Mouse (Mus musculus) lung, embryonic 15.5 days (tissue): ENCODE data around the gene Mettl24. TPM values are rescaled to one million over a fixed set of nuclear protein-coding genes. Genes with fewer than 3 reads are reported as not detected.

ENCODE experiments used
- ATAC-seq: fragments of 200-750 bp; cut with Nextera tagmentation; 2 replicates; pipeline ENCODE4 v1.8.0; 2017; ENCODE audit warnings: moderate number of reproducible peaks, borderline replicate concordance; ENCODE audit not compliant: low FRiP score, low TSS enrichment; ENCODE audit errors: extremely low read depth
- H3K27ac ChIP-seq: fragments of 300-500 bp; sonication (generic); 2 replicates; pipeline ENCODE4 v1.5.1; 2015; ENCODE audit warnings: moderate library complexity, mild to moderate bottlenecking, inconsistent platforms
- H3K27me3 ChIP-seq: fragments of 300-500 bp; sonication (generic); 2 replicates; pipeline ENCODE4 v1.6.1; 2015; ENCODE audit warnings: inconsistent platforms
- H3K36me3 ChIP-seq: fragments of 300-500 bp; sonication (generic); 2 replicates; pipeline ENCODE4 v1.6.1; 2015; ENCODE audit warnings: inconsistent platforms
- H3K4me1 ChIP-seq: fragments of 300-500 bp; sonication (generic); 2 replicates; pipeline ENCODE4 v1.6.1; 2015; ENCODE audit warnings: inconsistent platforms
- H3K4me2 ChIP-seq: fragments of 300-500 bp; sonication (generic); 2 replicates; pipeline ENCODE4 v1.6.1; 2015; ENCODE audit warnings: inconsistent platforms, mild to moderate bottlenecking, moderate library complexity
- H3K4me3 ChIP-seq: fragments of 300-500 bp; sonication (generic); 2 replicates; pipeline ENCODE4 v1.5.1; 2015; ENCODE audit warnings: mild to moderate bottlenecking, inconsistent platforms
- H3K9ac ChIP-seq: fragments of 300-500 bp; sonication (generic); 2 replicates; pipeline ENCODE4 v1.6.1; 2015; ENCODE audit warnings: inconsistent platforms
- H3K9me3 ChIP-seq: fragments of 300-500 bp; sonication (generic); 2 replicates; pipeline ENCODE4 v1.6.1; 2016; ENCODE audit warnings: inconsistent platforms
- WGBS: fragments of 180-500 bp; shearing (Covaris S2); methylation state at CpG from one replicate; pipeline ENCODE4 v1.1.7; 2015; 5-methylcytosine and 5-hydroxymethylcytosine counted together
- polyA plus RNA-seq: library from polyadenylated mRNA; unstranded; fragments of >200 nt; fragmentation: Nextera tagmentation; extraction: Ambion mirVana; gene quantifications from 2 replicates; pipeline ENCODE4 v1.2.1, GENCODE M21; 2015

Mettl24 gene
- polyA plus RNA-seq, 1 experiment from 2014 or later, result 4.3 TPM

DNA sequence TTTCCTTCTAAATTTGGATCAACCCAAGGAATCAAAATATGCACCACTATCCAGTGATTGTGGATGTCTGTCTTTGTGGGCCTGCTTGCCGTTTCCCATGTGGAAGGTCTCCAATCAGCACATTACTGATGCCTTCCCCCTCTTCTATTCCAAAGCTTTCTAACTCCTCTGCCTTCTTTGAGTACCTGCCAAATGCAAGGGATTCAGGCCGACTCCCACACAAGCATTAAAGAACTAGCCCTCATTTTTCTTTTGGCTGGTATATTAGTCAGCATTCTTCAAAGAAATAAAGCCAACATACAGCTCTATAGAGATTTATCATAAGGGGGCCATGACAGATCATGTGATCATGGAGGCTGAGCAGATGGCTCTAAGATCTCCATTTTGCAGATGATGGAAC lies 31.4 kb upstream of the Mettl24 start:
- Histone ChIP-seq H3K9ac (no peak overlapping the region; the same call in 1 of the 2 replicates), H3K27ac (no peak overlapping the region), H3K4me2 (no peak overlapping the region), H3K27me3 (no peaks in the 10 kb centered on the region), H3K36me3 (no peaks in the 10 kb centered on the region), H3K4me3 (no peak overlapping the region), H3K4me1 (peaks cover 7% of the 10 kb centered on the region; the same call in 1 of the 2 replicates), H3K9me3 (no peaks in the 10 kb centered on the region)
- ATAC-seq, result no peak
- WGBS, result 32% methylated on average over 2 of the region's 2 CpGs

DNA sequence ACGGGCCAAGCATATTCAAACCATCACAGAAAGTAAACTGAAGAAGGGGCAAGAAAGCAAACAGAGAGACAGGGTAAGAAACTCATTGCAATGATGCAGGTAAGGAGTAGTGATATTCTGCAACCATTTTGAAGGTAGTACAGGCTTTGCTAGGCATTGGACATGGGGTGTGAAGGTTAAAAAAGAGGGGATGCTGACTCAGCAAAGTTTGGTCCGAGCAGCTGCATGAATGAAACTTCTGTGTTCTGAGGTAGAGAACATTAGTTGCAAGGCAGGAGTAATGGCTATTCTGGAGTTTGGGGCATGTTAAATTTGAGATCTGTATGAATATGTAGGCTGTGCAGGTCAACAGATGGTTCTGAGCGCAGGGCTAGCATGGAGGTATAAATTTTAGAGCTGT lies 17.8 kb upstream of the Mettl24 start:
- Histone ChIP-seq H3K9me3 (no peaks in the 10 kb centered on the region), H3K4me1 (no peaks in the 10 kb centered on the region)

DNA sequence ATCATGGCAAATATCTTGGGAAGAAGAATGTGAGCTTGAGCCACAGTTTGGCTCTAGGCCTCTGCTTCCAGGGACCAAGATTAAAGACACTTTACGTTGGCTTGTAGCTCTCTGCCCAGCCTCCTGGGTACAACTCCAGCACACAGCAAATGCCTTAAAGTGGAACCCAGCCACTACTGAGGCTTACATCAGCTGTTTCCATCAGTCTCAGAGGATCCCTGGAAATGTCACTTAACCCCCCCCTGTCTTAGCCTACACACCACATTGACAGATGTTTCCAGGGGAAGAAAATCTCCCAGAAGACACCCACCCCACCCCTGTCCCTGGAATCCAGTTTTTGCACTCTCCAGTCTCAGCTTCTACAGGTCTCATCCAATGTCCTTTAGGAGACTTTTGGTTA lies 16.1 kb upstream of the Mettl24 start:
- Histone ChIP-seq H3K9ac (no peak overlapping the region), H3K9me3 (no peaks in the 10 kb centered on the region), H3K4me3 (no peak overlapping the region), H3K27ac (no peak overlapping the region), H3K36me3 (no peaks in the 10 kb centered on the region), H3K4me2 (no peak overlapping the region), H3K27me3 (no peaks in the 10 kb centered on the region), H3K4me1 (no peaks in the 10 kb centered on the region)
- WGBS, result 91% methylated on average over 1 of the region's 1 CpGs
- no peak for ATAC-seq

More for the DNA sequence above, 17.8 kb upstream of the Mettl24 start:
- ATAC-seq, result no peak
- Histone ChIP-seq H3K27me3 (no peaks in the 10 kb centered on the region), H3K27ac (no peak overlapping the region), H3K9ac (no peak overlapping the region), H3K4me3 (no peak overlapping the region), H3K36me3 (no peaks in the 10 kb centered on the region), H3K4me2 (no peak overlapping the region)
- 70% methylated on average over 3 of the region's 3 CpGs for WGBS

DNA sequence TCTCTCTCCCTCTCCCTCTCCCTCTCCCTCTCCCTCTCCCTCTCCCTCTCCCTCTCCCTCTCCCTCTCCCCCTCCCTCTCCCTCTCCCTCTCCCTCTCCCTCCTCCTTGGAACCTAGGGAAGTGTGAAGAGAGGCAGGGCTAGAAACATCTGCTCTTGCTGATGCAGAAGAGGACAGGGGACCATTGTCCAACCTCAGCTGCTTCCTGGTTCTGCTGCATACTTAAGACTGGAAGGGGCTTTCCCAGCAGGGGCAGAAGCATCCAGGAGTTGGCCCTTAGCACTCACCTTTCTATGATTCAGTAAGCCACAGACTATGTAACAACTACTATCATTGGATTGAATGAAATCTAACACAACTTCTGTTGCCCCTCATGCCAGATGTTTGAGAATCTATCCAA lies 14.4 kb upstream of the Mettl24 start:
- Histone ChIP-seq H3K4me2 (no peak overlapping the region), H3K4me1 (no peaks in the 10 kb centered on the region), H3K27ac (no peak overlapping the region), H3K4me3 (no peak overlapping the region), H3K9me3 (no peaks in the 10 kb centered on the region), H3K9ac (no peak overlapping the region), H3K27me3 (no peaks in the 10 kb centered on the region), H3K36me3 (no peaks in the 10 kb centered on the region)
- ATAC-seq, result no peak

DNA sequence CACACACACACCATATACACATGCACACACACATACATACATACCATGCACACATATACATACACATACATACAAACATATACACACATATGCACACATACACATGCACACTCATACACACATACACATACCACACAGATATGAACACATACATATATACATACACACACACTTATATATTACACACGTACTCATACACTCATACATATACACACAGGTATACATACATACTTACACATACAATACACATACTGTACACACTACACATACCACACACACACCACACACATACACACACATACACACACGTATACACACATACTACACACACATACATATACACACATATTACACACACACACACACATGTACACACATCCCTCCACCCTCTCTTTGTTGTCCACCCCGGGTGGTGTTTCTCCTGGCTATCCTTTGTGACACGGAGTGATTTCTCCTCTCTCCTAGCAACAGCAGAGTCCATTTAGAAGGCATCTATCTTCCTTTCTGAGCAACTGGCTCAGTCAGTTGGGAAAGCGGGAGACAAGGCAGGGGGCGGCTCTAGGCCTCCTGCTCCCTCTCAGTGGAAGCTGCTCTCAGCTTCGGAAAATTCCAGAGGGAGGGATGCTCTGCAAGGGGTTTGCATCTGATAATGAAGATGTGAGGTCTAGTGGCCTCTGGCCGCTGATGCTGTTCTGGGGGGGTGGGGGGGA lies 10.3 kb upstream of the Mettl24 start:
- WGBS, result 59% methylated on average over 8 of the region's 8 CpGs
- Histone ChIP-seq H3K36me3 (no peaks in the 10 kb centered on the region), H3K4me3 (no peak overlapping the region)

DNA sequence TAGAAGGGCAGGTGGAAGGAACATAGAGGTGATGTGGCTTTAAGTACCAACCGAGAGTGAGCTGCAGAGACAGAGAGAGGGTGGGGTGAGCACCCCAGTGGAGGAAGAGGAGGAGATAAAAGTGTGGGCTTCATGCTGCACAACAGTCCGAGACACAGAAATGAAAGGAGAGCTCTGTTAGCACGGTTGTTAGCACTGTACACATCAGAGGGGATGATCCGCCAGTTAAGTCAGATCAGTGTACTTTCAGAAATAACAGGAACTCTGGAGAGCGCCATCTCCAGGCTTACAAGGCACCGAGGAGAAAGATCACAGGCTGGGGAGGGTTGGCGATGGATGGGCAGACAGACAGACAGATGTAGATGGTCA lies 9.8 kb upstream of the Mettl24 start:
- ATAC-seq, result no peak
- H3K9me3 ChIP-seq, result no peaks in the 10 kb centered on the region
- no peak overlapping the region for H3K4me2 ChIP-seq
- H3K4me3 ChIP-seq, result no peak overlapping the region
- no peak overlapping the region for H3K27ac ChIP-seq
- H3K36me3 ChIP-seq, result no peaks in the 10 kb centered on the region
- H3K27me3 ChIP-seq, result no peaks in the 10 kb centered on the region
- H3K9ac ChIP-seq, result no peak overlapping the region
- peaks cover 4% of the 10 kb centered on the region; the same call in 1 of the 2 replicates for H3K4me1 ChIP-seq
- WGBS, result 64% methylated on average over 7 of the region's 7 CpGs

More for the DNA sequence above, 10.3 kb upstream of the Mettl24 start:
- H3K4me1 ChIP-seq, result peaks cover 4% of the 10 kb centered on the region; the same call in 1 of the 2 replicates
- no peak overlapping the region for H3K4me2 ChIP-seq
- H3K27ac ChIP-seq, result no peak overlapping the region
- no peak overlapping the region for H3K9ac ChIP-seq
- no peak for ATAC-seq
- H3K9me3 ChIP-seq, result no peaks in the 10 kb centered on the region
- H3K27me3 ChIP-seq, result no peaks in the 10 kb centered on the region

DNA sequence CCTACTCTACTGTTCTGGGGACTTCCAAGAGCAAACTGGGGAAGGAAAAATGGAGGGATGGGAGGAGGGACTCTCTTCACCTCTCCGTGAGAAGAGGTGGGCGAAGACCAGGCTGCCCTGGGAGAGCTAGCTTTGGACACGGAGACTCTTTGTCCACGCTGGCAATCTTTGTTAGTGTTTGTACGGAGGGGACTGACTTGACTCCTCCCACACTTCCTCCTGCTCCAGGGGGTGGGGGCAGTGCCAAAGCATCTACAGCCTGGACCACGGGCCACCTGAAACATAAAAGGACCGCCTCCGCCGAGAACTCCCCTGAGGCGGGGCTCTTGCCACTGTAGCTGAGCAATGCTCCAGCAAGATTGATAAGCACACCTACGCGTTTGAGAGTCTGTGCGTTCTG lies 8.9 kb upstream of the Mettl24 start:
- H3K9ac ChIP-seq, result no peak overlapping the region
- 5% methylated on average over 13 of the region's 13 CpGs for WGBS
- no peak overlapping the region for H3K27ac ChIP-seq
- no peak for ATAC-seq
- peak overlapping the region; percentile 25 for H3K4me3 ChIP-seq
- peaks cover 4% of the 10 kb centered on the region; the same call in 1 of the 2 replicates for H3K4me1 ChIP-seq
- no peaks in the 10 kb centered on the region for H3K36me3 ChIP-seq
- H3K4me2 ChIP-seq, result peak overlapping the region; percentile 51
- no peaks in the 10 kb centered on the region for H3K9me3 ChIP-seq
- no peaks in the 10 kb centered on the region for H3K27me3 ChIP-seq

DNA sequence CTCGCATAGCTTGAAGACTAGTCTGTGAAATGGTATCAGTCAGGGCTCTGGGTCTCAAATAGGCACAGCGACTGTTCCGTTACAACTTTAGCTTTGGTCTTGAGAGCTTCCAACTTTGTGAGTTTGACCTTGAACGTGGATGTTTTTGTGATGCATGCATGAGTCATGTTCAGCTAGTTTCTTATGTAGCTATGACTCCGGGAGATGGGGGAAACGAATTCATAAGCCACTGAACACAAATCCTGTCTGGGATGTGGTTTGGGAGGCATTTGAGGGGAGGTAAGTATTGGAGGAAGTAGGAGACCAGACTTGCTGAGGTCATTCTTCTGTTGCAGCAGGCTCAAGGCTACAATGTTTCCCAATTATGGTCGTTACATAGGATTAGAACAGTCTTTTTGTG lies 7.2 kb upstream of the Mettl24 start:
- no peak for ATAC-seq
- Histone ChIP-seq H3K4me2 (no peak overlapping the region), H3K36me3 (no peaks in the 10 kb centered on the region), H3K4me1 (peaks cover 4% of the 10 kb centered on the region; the same call in 1 of the 2 replicates), H3K9ac (no peak overlapping the region), H3K4me3 (no peak overlapping the region), H3K27me3 (no peaks in the 10 kb centered on the region), H3K27ac (no peak overlapping the region), H3K9me3 (no peaks in the 10 kb centered on the region)
- 79% methylated on average over 7 of the region's 7 CpGs for WGBS

DNA sequence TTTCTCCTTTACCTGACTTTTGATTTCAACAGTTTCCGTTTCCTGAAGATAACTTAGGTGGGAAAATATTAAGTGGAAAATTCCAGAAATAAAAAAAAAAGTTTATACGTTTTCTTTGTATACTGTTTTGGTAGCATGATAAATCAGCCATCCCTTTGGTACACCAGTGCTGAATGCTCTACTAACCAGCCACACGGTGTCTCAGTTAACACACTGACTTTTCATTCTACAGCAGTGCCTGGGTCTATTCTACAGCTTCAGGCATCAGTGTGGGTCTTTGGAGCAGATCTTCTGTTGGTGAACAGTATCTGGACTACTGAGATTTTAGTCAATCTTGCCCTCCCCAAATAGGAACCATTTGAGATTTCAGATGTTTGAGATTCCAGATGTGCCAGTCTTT lies 4.6 kb upstream of the Mettl24 start:
- no peak overlapping the region for H3K9ac ChIP-seq
- 66% methylated on average over 3 of the region's 3 CpGs for WGBS

DNA sequence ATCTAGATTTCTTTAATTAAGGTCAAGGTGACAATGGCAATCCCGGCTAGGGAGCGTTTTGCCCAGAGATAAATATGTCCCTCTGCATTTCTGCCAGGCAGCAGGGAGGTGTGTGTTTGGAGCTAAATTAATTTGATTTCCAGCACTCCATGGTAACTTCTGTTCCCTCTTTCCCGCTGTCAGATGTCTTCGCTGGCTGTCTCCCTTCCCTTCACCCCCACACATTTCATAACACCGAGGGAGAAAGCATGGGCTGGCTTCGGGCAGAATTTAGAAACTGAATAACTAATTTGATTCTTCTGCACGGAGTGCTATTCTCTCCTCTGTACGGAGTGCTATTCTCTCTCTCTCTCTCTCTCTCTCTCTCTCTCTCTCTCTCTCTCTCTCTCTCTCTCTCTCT lies 612 bp upstream of the Mettl24 start:
- WGBS, result 28% methylated on average over 8 of the region's 8 CpGs
- Histone ChIP-seq H3K4me2 (peak overlapping the region; percentile 76), H3K4me3 (peak overlapping the region; percentile 49), H3K4me1 (peaks cover 4% of the 10 kb centered on the region; the same call in 1 of the 2 replicates), H3K36me3 (no peaks in the 10 kb centered on the region), H3K27me3 (no peaks in the 10 kb centered on the region), H3K9me3 (no peaks in the 10 kb centered on the region), H3K9ac (no peak overlapping the region), H3K27ac (no peak overlapping the region)
- ATAC-seq, result no peak

More for the DNA sequence above, 4.6 kb upstream of the Mettl24 start:
- no peaks in the 10 kb centered on the region for H3K27me3 ChIP-seq
- H3K27ac ChIP-seq, result no peak overlapping the region
- no peak overlapping the region for H3K4me3 ChIP-seq
- H3K4me1 ChIP-seq, result peaks cover 4% of the 10 kb centered on the region; the same call in 1 of the 2 replicates
- no peaks in the 10 kb centered on the region for H3K9me3 ChIP-seq
- no peak for ATAC-seq
- H3K4me2 ChIP-seq, result no peak overlapping the region
- no peaks in the 10 kb centered on the region for H3K36me3 ChIP-seq

DNA sequence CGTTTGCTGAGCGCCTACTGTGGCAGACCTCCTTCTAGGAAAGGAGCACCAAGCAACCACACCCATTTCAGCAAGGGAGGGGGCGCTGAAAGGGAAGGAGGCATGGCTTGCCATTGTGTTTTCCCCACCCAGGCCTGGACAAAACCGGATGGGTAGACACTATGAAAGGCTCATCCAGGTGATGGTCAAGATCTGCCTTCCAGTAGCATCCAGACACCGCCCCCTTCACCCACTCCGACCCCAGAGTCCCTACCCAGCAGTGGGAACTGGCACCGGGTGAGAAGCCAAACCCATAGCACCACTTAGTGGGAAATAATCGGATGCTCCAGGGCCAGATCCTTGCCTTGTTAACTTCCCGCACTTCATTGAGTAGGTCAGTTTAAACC lies 779 bp downstream of the Mettl24 start:
- Histone ChIP-seq H3K4me1 (peaks cover 4% of the 10 kb centered on the region; the same call in 1 of the 2 replicates), H3K4me3 (peak overlapping the region; percentile 49), H3K36me3 (no peaks in the 10 kb centered on the region), H3K27ac (no peak overlapping the region), H3K9me3 (no peaks in the 10 kb centered on the region), H3K4me2 (peak overlapping the region; percentile 76), H3K27me3 (no peaks in the 10 kb centered on the region), H3K9ac (no peak overlapping the region)
- 57% methylated on average over 9 of the region's 9 CpGs for WGBS
- ATAC-seq, result peak; percentile 11

DNA sequence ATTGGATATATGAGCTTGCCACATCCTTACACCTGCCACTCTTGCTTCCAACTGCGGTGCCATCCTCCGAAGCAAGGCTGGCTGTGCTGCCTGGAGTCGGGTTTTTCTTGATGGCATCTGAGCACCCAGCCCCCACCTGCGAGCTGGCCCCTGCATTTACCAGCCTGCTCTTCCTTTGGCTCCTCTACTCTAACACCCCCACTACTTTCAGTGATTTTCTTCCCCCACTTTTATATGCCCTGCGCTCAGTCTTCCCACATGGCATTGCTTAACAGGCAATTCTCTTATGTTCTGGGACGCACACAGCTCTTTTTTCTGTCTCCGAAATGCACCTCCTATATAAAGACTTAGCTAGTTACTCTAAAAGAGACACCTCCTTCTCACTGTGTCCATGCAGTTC lies 1.2 kb downstream of the Mettl24 start:
- Histone ChIP-seq H3K36me3 (no peaks in the 10 kb centered on the region), H3K27me3 (no peaks in the 10 kb centered on the region), H3K27ac (no peak overlapping the region), H3K4me1 (peaks cover 4% of the 10 kb centered on the region; the same call in 1 of the 2 replicates), H3K9me3 (no peaks in the 10 kb centered on the region), H3K4me3 (no peak overlapping the region), H3K4me2 (no peak overlapping the region), H3K9ac (no peak overlapping the region)
- no peak for ATAC-seq
- 86% methylated on average over 7 of the region's 7 CpGs for WGBS
